Mouse (Mus musculus): ENCODE data around the gene Mpv17. TPM values are rescaled to one million over a fixed set of nuclear protein-coding genes. Genes with fewer than 3 reads are reported as not detected.

Gene Mpv17
- total RNA-seq, 2 experiments from 2014 or later, result 43.4 to 49.2 TPM

DNA sequence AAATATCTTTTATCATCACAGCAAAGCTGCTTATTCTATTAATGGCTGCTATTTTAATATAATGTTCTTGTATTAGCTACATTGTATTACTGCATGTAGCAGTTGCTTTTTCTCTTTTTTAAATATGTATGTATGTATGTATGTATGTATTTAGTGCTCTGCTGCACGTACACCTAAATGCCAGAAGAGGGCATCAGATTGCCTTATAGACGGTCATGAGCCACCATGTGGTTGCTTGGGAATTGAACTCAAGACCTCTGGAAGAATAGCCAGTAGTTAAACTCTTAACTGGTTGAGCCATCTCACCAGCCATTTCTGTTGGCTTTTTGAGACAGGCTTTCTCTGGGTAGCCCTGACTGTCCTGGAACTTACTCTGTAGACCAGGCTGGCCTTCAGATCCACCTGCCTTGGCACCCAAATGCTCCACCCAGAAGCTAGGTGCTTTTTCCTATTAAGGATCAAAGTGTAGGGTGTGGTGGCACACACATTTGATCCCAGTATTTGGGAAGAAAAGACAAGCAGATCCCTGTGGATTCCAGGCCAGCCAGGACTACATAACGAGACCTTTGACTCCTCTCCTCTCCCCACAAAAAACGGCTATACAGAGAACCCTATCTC, 34.3 kb upstream of the Mpv17 start:
- DNase-seq, result no peak

DNA sequence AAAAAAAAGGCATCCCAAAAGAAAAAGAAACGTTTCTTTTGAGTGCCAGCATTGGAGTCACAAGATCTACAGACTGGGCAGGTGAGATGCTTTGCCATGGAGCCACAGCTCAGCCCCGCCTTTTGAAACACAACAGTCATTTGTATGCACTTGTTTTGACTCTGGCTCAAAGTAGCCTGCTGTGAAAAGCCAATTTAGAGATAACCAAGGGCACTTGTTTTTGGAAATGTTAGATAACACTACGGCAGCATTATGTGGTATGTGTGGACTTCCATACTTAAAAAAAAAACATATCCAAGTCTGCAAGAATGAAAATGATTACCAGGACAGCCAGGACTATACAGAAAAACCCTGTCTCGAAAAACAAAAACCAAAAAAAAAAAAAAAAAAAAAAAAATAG, 29.6 kb upstream of the Mpv17 start:
- no peak for DNase-seq

- no peak for DNase-seq
Measured at GRCm38 (mm10) chr5:31181183-31181770, 27.2 kb upstream of the Mpv17 start.

- DNase-seq, result peak; percentile 96 to 98
Measured at GRCm38 (mm10) chr5:31179766-31180630, 25.9 kb upstream of the Mpv17 start, which contains the start of the genes Gm29609 and Gtf3c2. Gene Gm29609 (minus strand): TSS chr5:31179911. Gene Gtf3c2 (minus strand): TSS chr5:31180144.

GRCm38 (mm10) chr5:31179301-31179765, 25.3 kb upstream of the Mpv17 start:
- no peak for DNase-seq

DNA sequence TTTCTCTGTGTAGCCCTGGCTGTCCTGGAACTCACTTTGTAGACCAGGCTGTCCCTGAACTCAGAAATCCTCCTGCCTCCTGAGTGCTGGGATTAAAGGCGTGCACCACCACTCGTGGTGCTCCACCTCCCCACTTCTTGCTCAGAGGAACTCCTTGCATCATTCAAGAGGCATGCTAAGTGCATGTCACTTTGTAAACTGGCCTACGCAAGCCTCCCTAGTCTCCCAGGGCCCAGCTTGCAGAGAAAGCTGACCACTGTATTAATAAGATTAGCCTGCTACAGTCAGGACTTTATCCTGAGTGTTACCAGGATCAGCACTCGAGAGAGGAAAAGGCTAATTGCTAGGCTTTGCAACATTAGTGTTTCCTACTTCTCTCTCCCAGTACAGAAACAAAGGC, 14.6 kb upstream of the Mpv17 start:
- DNase-seq, result no peak

DNA sequence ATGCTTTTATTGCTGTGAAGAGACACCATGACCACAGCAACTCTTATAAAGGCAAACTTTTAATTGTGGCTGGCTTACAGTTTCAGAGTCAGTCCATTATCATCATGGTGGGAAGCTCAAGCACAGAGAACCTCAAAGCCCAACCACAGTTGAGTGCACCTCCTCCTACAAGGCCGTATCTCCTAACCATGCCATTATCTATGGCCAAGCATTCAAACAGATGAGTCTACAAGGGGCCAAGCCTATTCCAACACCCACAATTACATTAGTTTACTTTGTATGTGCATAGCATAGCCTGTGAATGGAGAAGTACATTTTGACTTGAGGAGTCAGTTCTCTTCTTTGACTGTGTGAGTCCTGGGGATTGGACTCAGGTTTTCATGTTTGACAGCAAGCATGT, 10.8 kb upstream of the Mpv17 start:
- no peak for DNase-seq

DNA sequence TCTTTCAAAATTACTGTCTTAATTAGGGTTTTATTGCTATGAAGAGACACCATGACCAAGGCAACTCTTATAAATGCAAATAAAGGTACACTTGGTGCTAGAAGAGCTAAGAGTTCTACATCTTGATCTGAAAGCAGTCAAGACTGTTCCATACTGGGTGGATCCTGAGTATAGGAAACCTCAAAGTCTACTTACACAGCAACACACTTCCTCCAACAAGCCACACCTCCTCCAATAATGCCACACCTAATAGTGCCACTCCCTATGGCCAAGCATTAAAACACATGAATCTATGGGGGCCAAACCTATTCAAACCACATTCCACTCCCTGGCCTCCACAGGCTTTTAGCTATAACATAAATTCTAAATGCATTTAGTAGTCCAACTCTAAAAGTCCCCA, 8.4 kb upstream of the Mpv17 start:
- DNase-seq, result no peak

DNA sequence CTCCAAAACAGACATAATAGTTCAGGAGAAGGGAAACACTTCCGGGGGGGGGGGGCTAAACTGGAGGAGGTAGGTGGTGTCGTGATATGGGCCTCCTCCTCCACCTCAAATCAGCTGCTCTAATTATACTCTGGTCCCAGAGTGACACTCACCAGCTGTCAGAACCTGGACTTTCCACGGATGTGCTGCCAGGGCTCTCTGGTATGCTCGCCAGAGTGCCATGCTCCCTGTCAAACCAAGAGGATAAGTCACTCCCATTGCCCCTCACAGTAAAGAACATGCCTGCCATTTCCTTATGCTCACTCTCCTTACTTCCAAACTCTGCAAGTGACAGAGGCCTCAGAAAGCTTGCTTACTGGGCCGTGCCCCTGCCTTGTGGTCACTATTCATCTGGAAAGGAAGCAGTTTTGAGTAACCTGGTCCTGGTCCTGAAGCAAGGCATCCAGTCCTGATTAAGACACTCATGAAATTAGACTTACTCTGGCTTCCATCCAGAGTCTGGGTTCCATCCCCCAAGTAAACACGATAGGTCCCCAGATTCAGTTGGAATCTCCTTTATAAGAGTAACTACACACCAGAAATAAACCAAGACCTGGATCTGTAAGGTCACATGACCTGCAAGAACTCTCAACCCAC, 417 bp downstream of the Mpv17 start:
- peak in 1 of 2 experiments; percentile 63 for DNase-seq

- peak; percentile 56 to 61 for DNase-seq
Measured at GRCm38 (mm10) chr5:31151746-31152145, 2.3 kb downstream of the Mpv17 start.

- DNase-seq, result peak; percentile 25 to 34
Measured at GRCm38 (mm10) chr5:31149781-31150180, 4.3 kb downstream of the Mpv17 start.

- no peak for DNase-seq
Measured at GRCm38 (mm10) chr5:31138968-31139425, 15.1 kb downstream of the Mpv17 start.

GRCm38 (mm10) chr5:31138241-31138967, 15.6 kb downstream of the Mpv17 start, which contains the start of gene Ucn:
Gene Ucn (minus strand): TSS chr5:31138829.
- DNase-seq, result peak; percentile 29 to 33

- no peak for DNase-seq
Measured at GRCm38 (mm10) chr5:31137658-31138057, 16.4 kb downstream of the Mpv17 start.

GRCm38 (mm10) chr5:31136730-31137424, 17.2 kb downstream of the Mpv17 start:
- no peak for DNase-seq

GRCm38 (mm10) chr5:31126050-31126449, 28.0 kb downstream of the Mpv17 start:
- DNase-seq, result no peak

DNA sequence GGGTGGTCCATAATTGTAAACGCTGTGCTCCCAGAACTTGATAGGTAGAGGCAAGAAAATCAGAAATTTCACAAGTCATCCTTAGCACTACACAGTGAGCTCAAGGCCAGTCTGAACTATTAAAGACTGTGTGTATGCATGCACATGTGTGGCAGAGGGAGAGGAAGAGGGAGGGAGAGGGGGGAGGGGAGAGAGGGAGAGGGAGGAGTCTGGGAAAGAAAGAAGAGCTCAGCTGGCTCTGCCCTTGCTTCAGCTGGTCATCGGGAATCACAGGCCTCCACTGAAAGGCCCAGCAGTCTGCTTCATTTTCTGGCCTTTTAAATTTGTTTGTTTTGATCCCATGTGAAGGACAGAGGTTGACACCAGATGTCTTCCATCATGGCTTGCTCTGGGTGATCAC, 30.6 kb downstream of the Mpv17 start:
- no peak for DNase-seq

GRCm38 (mm10) chr5:31121111-31121510, 32.9 kb downstream of the Mpv17 start:
- DNase-seq, result no peak

DNA sequence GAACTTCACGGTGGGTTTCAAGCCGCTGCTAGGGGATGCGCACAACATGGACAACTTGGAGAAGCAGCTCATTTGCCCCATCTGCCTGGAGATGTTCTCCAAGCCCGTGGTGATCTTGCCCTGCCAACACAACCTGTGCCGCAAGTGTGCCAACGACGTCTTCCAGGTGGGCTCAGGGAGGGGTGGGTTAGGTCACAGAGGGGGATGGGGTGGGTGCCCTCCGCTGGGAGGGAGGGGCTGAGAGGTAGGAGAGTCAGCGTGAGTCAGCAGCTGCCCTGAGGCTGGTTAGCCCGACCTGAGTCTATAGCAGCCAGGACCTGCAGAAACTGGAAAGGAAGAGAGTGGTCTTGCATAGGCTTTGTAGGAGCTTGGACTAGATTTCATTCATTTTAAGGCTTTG, 37.1 kb downstream of the Mpv17 start:
- DNase-seq, result no peak

DNA sequence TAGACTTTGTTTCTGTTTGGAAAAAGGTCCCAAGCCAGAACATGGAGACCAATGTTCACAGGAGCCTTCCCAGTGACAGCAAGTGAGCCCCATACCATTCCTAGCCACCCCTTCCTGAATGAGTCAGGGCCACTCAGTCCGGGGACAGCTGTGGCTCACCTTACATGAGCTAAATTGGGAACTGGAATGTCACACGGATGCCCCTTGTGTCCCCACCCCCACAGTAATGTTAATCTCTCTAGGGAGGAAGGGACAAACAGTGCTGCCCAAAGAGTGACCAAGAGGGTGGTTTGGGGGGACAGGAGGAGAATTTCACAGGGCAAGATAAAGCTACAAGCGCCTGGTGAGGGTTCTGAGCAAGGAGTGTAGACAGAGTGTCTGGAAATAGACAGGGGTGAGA, 37.7 kb downstream of the Mpv17 start, which contains the start of gene Trim54:
Gene Trim54, plus strand, starts transcription at position 359 of the 400 bp plus-strand sequence.
- peak; percentile 69 to 81 for DNase-seq

GRCm38 (mm10) chr5:31110781-31111180, 43.3 kb downstream of the Mpv17 start:
- DNase-seq, result no peak

All from heart, adult 18-20 months (tissue).